Mouse (Mus musculus) ovary, adult 18-20 months (tissue): Measurements from ENCODE around the gene Clasp1.

ENCODE experiments used
- DNase-seq: peaks from one replicate; pipeline ENCODE4 v3.0.0; 2022; ENCODE audit warnings: low spot score, mixed read lengths

Gene Clasp1

GRCm38 (mm10) chr1:118388757-118389453, at the start of gene Clasp1:
TSS of gene Clasp1 (plus strand) at chr1:118389058.
- DNase-seq, result peak; percentile 92

DNA sequence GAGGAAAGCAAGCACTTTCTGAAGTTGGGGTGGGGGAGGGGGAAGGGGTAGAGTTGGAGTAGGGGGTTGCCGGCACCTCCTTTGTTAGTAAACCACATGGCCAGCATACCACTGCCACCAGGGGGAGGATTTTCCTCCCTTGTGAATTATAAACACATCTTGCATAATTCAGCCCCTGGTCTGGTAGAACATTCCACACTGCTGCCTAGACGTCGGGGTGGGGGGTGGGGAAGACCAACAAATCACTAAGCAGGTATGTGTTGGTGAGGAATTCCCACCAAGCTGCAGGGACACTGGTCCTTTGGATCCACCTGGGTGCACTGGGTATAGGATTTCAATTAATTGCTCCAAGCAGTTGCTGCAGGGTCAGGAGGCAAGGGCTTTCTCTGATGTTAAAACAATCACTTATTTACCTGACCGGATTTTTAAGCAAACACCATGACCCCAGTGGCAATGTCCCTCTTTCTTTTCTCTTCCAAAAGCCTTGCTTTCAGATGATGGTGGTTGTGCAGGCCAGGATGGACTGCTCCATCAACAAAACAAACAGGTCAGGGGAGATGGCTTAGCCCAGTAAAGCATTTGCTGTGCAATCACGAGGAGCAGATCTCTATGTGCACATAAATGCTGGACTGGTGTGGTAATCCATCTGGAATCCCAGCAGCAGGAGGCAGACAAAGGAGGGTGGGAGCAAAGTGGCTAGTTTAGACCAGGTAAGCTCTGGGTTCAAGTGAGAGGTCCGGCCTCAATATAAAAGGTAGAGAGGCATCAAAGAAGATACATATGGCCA, 45.0 kb upstream of the Clasp1 start:
- DNase-seq, result no peak

- DNase-seq, result no peak
Measured at GRCm38 (mm10) chr1:118349922-118350321, 38.9 kb upstream of the Clasp1 start.

DNA sequence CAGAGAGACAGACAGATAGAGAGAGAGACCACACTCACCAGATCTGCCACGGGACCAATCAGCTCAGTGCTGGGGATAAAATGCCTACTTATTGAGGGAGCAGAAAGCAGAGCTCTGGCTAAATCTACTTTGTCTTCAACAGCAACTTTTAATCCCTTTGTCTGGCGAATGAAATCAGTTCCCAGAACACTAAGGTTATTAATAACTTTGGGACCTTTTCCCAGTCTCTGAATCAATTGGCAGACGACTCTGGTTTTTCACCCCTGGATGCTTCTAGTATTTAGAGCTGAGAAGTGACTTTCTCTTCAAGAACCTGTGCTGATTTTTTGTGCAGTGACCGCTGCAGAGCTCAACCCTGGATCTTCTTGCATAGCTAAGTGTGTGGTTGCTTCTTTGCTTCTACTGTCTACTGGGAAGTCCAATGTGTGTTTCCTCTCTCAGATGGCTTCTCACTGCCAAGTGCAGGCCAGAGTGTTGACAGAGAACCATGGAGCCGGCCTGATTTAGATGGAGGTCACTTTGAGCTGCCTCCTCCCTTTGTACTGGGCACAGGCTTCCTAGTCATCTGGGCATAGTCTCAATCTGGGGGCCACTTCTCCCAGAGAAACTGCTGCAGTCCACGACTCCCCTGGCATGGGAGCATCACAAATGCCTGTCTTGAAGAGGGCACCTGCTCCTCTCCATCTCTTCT, 29.6 kb upstream of the Clasp1 start:
- no peak for DNase-seq

DNA sequence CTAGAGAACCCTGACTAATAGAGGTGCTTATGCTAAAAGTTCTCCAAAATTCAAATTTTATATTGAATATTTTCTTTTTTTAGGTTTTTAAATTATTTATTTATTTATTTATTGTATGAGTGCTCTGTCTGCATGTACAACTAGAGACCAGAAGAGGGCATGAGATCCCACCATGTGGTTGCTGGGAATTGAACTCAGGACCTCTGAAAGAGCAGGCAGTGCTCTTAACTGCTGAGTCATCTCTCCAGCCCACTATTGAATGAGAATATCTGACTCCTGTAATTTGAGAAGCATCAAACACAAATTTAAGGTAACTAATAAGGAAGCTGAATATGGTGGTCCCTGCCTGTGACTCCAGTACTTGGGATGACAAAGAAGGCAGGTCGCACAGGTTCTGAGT, 20.9 kb upstream of the Clasp1 start:
- DNase-seq, result no peak

- DNase-seq, result no peak
Measured at GRCm38 (mm10) chr1:118368721-118369461, 20.0 kb upstream of the Clasp1 start.

DNA sequence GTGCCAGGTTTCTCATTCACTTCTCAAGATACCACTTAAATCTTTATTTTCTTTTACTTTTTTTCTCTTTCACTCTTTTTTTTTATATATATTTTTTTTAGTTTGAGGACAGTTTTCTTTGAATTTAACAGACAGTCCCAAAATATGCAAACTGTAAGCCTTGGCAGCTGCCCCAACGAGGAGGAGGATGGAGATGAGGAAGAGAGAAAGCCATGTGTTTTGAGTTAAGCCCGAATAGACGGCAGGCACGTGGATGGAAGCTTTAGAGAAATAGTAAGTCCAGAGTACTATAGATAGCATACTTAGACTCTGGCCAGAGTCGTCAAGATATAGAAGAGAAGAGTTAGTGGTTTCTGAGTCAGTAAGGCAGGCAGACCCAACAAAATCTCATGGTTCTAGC, 11.1 kb upstream of the Clasp1 start:
- DNase-seq, result no peak

- DNase-seq, result no peak
Measured at GRCm38 (mm10) chr1:118380105-118380786, 8.6 kb upstream of the Clasp1 start.

GRCm38 (mm10) chr1:118388127-118388756, 616 bp upstream of the Clasp1 start:
- DNase-seq, result peak; percentile 44

DNA sequence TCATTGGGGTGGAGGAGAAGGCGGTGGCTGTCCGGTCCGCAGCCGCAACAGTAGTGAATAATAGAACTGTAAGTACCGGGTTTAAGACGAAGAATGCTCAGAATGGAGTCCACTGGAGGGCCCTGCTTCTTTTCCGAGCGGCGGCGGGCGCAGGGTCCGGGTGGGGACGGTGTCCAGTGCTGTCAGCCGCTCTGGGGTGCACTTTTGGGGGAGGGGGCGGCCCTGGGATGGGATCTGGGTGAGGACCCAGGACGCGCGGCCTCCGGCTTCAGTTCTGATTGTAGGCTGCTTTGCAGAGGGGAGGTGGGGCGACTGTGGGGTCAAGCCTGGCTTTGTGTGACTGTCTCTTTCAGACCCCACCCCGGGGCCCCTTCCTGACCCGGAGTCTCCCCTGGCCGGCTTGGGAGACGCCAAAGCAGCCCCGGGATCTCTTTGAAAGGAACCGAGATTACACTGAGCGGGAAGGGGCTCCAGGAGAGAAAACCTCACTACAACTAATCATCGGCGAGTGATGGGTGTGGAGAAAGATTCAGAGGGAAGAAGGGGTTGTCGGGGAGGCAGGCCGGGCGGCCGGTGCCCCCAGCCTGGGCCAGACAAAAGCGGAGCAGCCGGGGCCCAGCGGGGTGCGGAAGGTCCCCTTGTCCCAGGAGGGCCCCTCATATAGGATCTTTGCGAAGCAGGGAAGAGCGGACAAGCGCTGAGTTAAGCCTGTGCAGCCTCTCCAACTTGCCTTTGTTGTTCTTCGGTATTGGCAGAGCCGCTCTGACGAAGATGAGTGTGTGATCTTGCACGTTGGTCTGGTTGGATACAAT, 802 bp downstream of the Clasp1 start:
- no peak for DNase-seq

DNA sequence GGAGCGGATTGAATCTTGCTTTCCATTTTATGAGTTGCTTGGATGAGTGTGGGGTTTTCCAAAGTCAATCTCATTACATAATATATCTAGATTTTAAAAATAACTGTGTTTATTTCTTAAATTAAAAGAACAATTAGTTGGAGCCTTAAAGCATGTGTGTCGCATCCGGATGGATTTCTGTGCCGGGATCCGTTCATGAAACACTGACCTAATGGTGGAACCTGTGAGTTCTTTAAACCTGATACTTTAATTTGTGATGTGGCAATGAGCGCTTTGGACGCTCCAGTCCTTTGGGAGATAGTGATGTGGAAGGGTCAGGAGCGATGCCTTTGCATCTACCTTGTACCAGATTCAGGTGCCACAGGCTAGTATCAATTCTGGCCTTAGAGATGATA, 1.4 kb downstream of the Clasp1 start:
- no peak for DNase-seq

- no peak for DNase-seq
Measured at GRCm38 (mm10) chr1:118390871-118391387, 2.1 kb downstream of the Clasp1 start.

GRCm38 (mm10) chr1:118392246-118392645, 3.4 kb downstream of the Clasp1 start:
- DNase-seq, result no peak

- no peak for DNase-seq
Measured at GRCm38 (mm10) chr1:118393916-118394315, 5.1 kb downstream of the Clasp1 start.

GRCm38 (mm10) chr1:118397866-118398265, 9.0 kb downstream of the Clasp1 start:
- DNase-seq, result no peak

DNA sequence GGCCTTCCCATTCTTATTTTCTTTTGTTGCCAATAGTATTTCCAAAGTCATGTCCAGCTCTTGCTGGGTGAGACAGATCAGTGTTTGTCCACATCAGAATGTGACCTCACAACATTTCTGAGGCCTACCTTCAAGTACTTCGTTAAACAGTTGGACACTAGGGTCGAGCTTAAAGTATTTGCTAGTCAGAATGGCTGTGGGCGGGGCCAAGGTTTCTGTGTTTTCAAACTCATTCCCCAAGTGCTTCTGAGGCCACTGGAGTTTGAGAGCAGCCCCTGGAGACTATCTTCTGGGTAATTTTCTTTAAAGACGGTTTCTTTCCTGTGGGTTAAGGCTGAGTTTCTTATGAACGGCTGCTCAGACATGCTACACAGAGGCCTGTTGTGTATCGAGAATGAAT, 9.7 kb downstream of the Clasp1 start:
- DNase-seq, result no peak

DNA sequence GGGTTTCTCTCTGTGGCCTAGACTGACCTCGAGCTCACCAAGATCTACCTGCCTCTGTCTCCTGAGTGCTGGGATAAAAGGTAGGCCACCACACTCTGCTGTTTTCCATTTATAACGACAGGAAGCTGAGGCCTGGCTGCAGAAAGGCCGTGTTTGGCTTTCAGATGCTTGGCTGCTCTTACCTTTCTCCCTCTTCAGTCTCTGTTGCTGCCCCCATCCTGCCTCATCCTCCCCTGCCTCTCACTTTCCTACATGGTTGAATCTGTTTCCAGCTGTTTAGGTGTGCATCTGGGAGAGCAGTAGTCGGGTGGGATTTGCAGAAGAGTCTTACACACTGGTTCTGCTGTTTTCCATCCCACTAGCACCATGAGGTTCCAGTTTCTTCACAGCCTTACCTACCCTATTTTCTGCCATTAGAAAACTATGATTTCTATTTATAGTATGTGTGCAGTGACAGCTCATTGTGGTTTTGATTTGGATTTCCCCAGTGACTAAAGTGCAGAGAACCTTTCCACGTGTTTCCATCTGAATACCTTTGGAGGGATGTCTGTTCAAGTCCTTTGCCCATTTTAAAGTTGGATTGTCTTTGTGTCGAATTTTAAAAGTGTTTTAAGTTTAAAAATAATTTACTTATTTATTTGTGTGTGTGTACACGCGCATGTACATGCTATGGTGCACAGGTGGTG, 10.9 kb downstream of the Clasp1 start:
- DNase-seq, result no peak

DNA sequence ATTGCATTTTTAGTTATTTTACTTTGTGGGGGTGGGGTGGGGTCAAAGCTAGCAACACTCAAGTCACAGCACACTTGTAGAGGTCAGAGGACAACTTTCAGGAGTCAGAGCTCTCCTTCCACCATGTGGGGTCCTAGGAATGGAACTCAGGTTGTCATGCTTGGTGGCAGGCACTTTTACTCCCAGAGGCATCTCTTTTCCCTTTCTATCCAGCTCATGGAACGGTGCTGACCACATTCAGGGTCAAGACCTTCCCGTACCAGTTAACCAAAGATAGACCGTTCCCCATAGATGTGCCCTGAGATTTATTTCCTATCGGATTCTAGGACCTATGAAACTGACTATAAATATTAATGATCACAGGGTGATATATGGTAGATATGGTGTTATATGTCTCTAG, 13.1 kb downstream of the Clasp1 start:
- no peak for DNase-seq

- DNase-seq, result no peak
Measured at GRCm38 (mm10) chr1:118402556-118402955, 13.7 kb downstream of the Clasp1 start.
